Mouse (Mus musculus) intestine, embryonic 14.5 days (tissue): ENCODE results near the gene Gm20716. TPM values are rescaled to one million over a fixed set of nuclear protein-coding genes. Genes with fewer than 3 reads are reported as not detected.

Source experiments
- microRNA-seq: library from miRNA; unstranded; fragments of <30 nt; microRNA quantifications from one replicate; pipeline ENCODE4, GENCODE M21; 2016
- polyA plus RNA-seq: library from polyadenylated mRNA; unstranded; fragments of >200 nt; fragmentation: Nextera tagmentation; extraction: Ambion mirVana; gene quantifications from 2 replicates; pipeline ENCODE4 v1.2.1, GENCODE M21; 2014

Gm20716 gene
- polyA plus RNA-seq, 1 experiment from 2014 or later = 23.3 TPM

Small RNAs within 50 kb of the gene (microRNA-seq; reads per million reads assigned to microRNA genes)
- gene Gm24561 = not detected

Other genes starting within 250 kb of the Gm20716 start
- gene Ripor3, start 219.7 kb downstream of the Gm20716 start, polyA plus RNA-seq = 3.8 and 4.8 TPM in 2 replicates
- gene Pard6b, start 149.4 kb downstream of the Gm20716 start, polyA plus RNA-seq = 20.0 and 21.6 TPM in 2 replicates
- 3.1 and 3.2 TPM in 2 replicates for gene Adnp, start 23.3 kb downstream of the Gm20716 start, polyA plus RNA-seq
- gene Dpm1, start 227 bp upstream of the Gm20716 start, polyA plus RNA-seq = 76.4 and 76.8 TPM in 2 replicates
- 7.7 and 7.8 TPM in 2 replicates for gene Mocs3, start 258 bp upstream of the Gm20716 start, polyA plus RNA-seq
- gene Kcng1, start 51.4 kb upstream of the Gm20716 start, polyA plus RNA-seq = 11.7 and 12.0 TPM in 2 replicates